Mouse (Mus musculus) stomach, embryonic 15.5 days (tissue): ENCODE measurements around the gene Rassf1. TPM values are rescaled to one million over a fixed set of nuclear protein-coding genes. Genes with fewer than 3 reads are reported as not detected.
A peak's percentile ranks its signal among the peaks of the same experiment; 100 is the strongest.

Experiments
- ATAC-seq: fragments of 200-750 bp; cut with Nextera tagmentation; 2 replicates; pipeline ENCODE4 v1.8.0; 2017; ENCODE audit warnings: low read depth, moderate number of reproducible peaks, moderate TSS enrichment; ENCODE audit not compliant: insufficient read depth, low FRiP score
- H3K27ac ChIP-seq: fragments of 300-500 bp; sonication (generic); 2 replicates; pipeline ENCODE4 v1.5.1; 2015; ENCODE audit warnings: mild to moderate bottlenecking, inconsistent platforms
- H3K27me3 ChIP-seq: fragments of 300-500 bp; sonication (generic); replicated peaks from 2 replicates; pipeline ENCODE4 v1.6.1; 2015; ENCODE audit warnings: inconsistent platforms
- H3K36me3 ChIP-seq: fragments of 300-500 bp; sonication (generic); 2 replicates; pipeline ENCODE4 v1.6.1; 2015; ENCODE audit warnings: inconsistent platforms
- H3K4me1 ChIP-seq: fragments of 300-500 bp; sonication (generic); 2 replicates; pipeline ENCODE4 v1.6.1; 2015; ENCODE audit warnings: inconsistent platforms
- H3K4me2 ChIP-seq: fragments of 300-500 bp; sonication (generic); 2 replicates; pipeline ENCODE4 v1.6.1; 2015; ENCODE audit warnings: mild to moderate bottlenecking, inconsistent platforms
- H3K4me3 ChIP-seq: fragments of 300-500 bp; sonication (generic); replicated peaks from 2 replicates; pipeline ENCODE4 v1.5.1; 2015; ENCODE audit warnings: inconsistent platforms
- H3K9ac ChIP-seq: fragments of 300-500 bp; sonication (generic); 2 replicates; pipeline ENCODE4 v1.6.1; 2015; ENCODE audit warnings: inconsistent platforms
- H3K9me3 ChIP-seq: fragments of 300-500 bp; sonication (generic); 2 replicates; pipeline ENCODE4 v1.6.1; 2016; ENCODE audit warnings: inconsistent platforms
- WGBS: fragments of 180-500 bp; shearing (Covaris S2); methylation state at CpG from one replicate; pipeline ENCODE4 v1.1.7; 2015; 5-methylcytosine and 5-hydroxymethylcytosine counted together
- polyA plus RNA-seq: library from polyadenylated mRNA; unstranded; fragments of >200 nt; fragmentation: Nextera tagmentation; extraction: Ambion mirVana; gene quantifications from 2 replicates; pipeline ENCODE4 v1.2.1, GENCODE M21; 2015

The Rassf1 gene
- polyA plus RNA-seq, result 53.9 and 58.0 TPM in 2 replicates

GRCm38 (mm10) chr9:107551117-107551889 is at the start of gene Rassf1:
TSS of gene Rassf1 (plus strand) at chr9:107551555.
- Histone ChIP-seq H3K4me3 (peak within 1 kb of the TSS; percentile 55), H3K4me1 (peaks cover 61% of the 10 kb centered on the region), H3K9me3 (no peaks in the 10 kb centered on the region), H3K27me3 (no peaks in the 10 kb centered on the region), H3K27ac (peak within 1 kb of the TSS; percentile 82), H3K36me3 (no peaks in the 10 kb centered on the region), H3K9ac (peak within 1 kb of the TSS; percentile 57), H3K4me2 (peak within 1 kb of the TSS; percentile 95)
- peak; percentile 43 for ATAC-seq
- WGBS, result under 1% methylated on average over 63 of the region's 63 CpGs

DNA sequence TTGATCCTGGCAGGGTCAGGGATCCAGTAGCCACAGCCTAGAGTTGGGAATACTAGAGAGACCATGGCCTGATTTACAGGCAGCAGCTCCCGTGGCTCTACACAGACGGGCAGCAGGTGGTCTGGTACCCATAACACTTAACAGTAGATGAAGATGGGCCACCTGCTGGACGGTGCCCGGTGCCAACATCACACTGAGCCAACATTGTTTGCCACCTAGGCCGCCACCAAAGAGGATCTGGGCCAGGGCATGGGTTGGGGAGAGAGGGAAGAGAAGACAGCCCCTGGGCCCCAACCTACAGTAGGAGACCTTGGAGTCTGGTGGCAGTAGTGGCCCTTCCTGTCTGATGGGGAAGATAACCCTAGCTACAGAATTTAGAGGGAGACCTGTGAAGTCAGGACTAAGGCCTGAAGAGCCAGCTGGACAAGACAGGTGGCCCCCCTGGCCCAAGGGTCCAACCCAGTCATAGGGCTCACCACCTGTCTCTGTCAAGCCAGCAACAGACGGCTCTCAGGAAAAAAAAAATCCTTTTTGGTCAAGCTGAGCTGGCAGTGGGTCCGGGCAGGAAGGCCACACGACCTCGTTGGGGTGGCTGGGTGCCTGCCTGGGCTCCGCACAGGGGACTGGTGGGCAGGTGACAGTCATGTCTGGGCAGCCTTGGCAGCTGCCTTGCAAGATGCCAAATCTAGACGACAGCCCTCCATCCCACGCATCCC is 49.1 kb upstream of the Rassf1 start:
- H3K27me3 ChIP-seq, result no peaks in the 10 kb centered on the region
- H3K9ac ChIP-seq, result no peak overlapping the region
- H3K27ac ChIP-seq, result no peak overlapping the region
- H3K36me3 ChIP-seq, result no peaks in the 10 kb centered on the region
- H3K4me2 ChIP-seq, result no peak overlapping the region
- ATAC-seq, result no peak
- H3K4me1 ChIP-seq, result no peaks in the 10 kb centered on the region
- H3K9me3 ChIP-seq, result no peaks in the 10 kb centered on the region
- no peak overlapping the region for H3K4me3 ChIP-seq
- WGBS, result 84% methylated on average over 12 of the region's 12 CpGs

- Histone ChIP-seq H3K4me3 (no peak overlapping the region), H3K36me3 (no peaks in the 10 kb centered on the region), H3K9me3 (no peaks in the 10 kb centered on the region), H3K4me1 (0 out of 2 replicates have a peak, but pooled peaks cover 2% of the 10 kb centered on the region), H3K9ac (no peak overlapping the region), H3K4me2 (no peak overlapping the region), H3K27ac (no peak overlapping the region), H3K27me3 (no peaks in the 10 kb centered on the region)
- no peak for ATAC-seq
- WGBS, result 83% methylated on average over 19 of the region's 19 CpGs
Measured at GRCm38 (mm10) chr9:107504662-107505537, 46.5 kb upstream of the Rassf1 start.

DNA sequence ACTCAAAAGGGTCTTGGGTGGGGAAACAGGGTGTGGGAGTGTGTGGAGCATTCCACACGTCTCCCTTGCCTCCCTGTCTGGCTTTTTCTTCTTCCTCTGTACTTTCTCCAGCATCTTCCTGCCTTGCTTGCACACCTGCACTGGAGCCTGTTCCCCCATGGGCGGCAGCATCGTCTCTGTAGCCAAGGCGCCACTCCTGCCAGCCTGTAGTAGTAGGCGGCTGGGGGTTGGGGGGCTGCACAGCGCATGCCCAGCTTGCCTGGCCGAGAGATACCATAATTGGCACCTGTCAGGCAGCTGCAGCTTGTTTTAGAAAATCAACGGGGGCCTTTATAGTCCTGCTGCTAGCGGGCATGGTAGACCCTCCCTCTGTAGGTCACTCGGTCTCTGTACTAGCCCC is 43.1 kb upstream of the Rassf1 start:
- Histone ChIP-seq H3K27me3 (no peaks in the 10 kb centered on the region), H3K4me3 (no peak overlapping the region), H3K36me3 (no peaks in the 10 kb centered on the region), H3K4me2 (no peak overlapping the region), H3K27ac (no peak overlapping the region), H3K9ac (no peak overlapping the region), H3K9me3 (no peaks in the 10 kb centered on the region), H3K4me1 (0 out of 2 replicates have a peak, but pooled peaks cover 2% of the 10 kb centered on the region)
- no peak for ATAC-seq
- WGBS, result 52% methylated on average over 10 of the region's 10 CpGs

GRCm38 (mm10) chr9:107510384-107511100 is 40.8 kb upstream of the Rassf1 start:
- H3K9me3 ChIP-seq, result no peaks in the 10 kb centered on the region
- H3K27ac ChIP-seq, result no peak overlapping the region
- H3K27me3 ChIP-seq, result 0 out of 2 replicates have a peak, but pooled peaks cover 3% of the 10 kb centered on the region
- 0 out of 2 replicates have a peak, but pooled peaks cover 2% of the 10 kb centered on the region for H3K4me1 ChIP-seq
- 85% methylated on average over 14 of the region's 14 CpGs for WGBS
- H3K4me2 ChIP-seq, result no peak overlapping the region
- no peak overlapping the region for H3K9ac ChIP-seq
- no peak for ATAC-seq
- no peaks in the 10 kb centered on the region for H3K36me3 ChIP-seq
- no peak overlapping the region for H3K4me3 ChIP-seq

DNA sequence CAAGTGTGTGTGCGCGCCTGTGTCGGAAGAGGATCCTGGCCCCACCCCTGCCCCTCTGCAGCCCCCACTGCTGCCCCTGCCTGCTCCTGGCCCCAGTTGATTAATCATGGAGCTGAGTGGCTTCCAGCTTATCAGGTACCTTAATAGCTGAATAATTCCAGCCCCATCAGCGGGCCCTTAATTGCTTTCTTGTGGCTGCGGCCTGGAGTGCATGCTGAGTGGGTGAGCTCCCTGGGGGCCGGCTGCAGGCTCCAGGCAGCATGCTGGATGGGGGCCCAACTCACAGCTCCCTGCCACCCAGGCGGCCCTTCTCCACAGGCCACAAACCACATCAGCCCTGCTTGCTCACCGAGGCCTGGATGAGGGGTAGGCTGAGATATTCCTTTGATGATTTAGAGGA is 39.9 kb upstream of the Rassf1 start:
- Histone ChIP-seq H3K4me1 (0 out of 2 replicates have a peak, but pooled peaks cover 2% of the 10 kb centered on the region), H3K9me3 (no peaks in the 10 kb centered on the region), H3K27me3 (0 out of 2 replicates have a peak, but pooled peaks cover 3% of the 10 kb centered on the region), H3K27ac (no peak overlapping the region), H3K4me2 (no peak overlapping the region), H3K36me3 (no peaks in the 10 kb centered on the region), H3K9ac (no peak overlapping the region), H3K4me3 (no peak overlapping the region)
- WGBS, result 49% methylated on average over 8 of the region's 8 CpGs
- ATAC-seq, result no peak

DNA sequence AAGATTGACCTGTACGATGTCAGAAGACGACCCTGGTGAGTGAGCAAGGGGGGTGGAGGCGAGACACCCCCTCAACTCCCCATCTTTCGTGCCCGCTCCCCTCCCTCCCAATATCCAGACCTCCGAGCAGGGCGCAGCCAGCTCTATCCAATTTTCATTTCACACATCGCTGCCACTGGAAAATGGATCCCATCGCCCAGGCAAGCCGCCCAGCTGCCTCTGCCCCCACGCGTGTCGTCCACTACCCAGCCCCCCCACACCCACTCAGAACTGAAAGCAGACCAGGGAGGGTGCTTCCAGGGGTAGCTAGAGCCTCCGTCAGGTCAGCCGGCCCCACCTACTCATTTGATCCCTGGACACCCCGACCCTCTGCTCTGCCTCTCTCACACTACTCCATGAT is 39.0 kb upstream of the Rassf1 start:
- Histone ChIP-seq H3K9me3 (no peaks in the 10 kb centered on the region), H3K36me3 (no peaks in the 10 kb centered on the region), H3K4me1 (0 out of 2 replicates have a peak, but pooled peaks cover 2% of the 10 kb centered on the region), H3K4me3 (no peak overlapping the region), H3K4me2 (no peak overlapping the region), H3K27me3 (0 out of 2 replicates have a peak, but pooled peaks cover 3% of the 10 kb centered on the region), H3K9ac (no peak overlapping the region), H3K27ac (no peak overlapping the region)
- no peak for ATAC-seq
- WGBS, result 81% methylated on average over 16 of the region's 16 CpGs

DNA sequence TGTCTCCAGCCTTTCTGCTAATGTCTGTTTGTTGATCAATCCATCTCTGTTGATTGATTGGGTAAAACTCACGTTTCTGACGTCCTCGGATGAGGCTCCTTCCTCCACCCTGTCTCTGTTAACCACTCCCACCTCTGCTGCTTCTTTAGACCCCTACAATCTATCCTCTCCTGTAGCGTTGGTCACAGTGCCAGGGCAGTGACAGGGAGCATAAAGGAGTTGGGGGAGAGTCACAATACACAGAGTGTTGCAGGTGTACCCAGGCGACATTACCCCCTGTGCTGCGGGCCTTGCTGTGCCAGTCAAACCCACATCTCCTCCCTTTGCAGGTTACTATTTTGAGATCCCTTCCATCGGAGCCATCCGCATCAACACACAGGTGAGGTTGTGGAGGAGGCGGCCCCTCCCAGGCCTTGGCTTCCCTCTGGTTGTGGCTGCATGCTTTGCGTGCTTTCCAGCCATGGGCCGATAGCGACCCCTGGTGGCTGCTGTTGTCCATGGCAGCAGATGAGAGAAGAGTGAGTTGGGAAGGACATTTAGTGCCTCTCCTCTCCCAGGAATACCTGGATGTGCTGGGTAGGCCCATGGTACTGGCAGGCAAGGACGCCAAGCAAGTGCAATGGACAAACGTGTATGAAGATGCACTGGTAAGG is 36.9 kb upstream of the Rassf1 start:
- Histone ChIP-seq H3K27me3 (0 out of 2 replicates have a peak, but pooled peaks cover 3% of the 10 kb centered on the region), H3K4me2 (no peak overlapping the region), H3K4me3 (no peak overlapping the region), H3K36me3 (no peaks in the 10 kb centered on the region), H3K27ac (no peak overlapping the region), H3K9ac (no peak overlapping the region), H3K9me3 (no peaks in the 10 kb centered on the region), H3K4me1 (no peaks in the 10 kb centered on the region)
- WGBS, result 14% methylated on average over 14 of the region's 14 CpGs
- ATAC-seq, result no peak

DNA sequence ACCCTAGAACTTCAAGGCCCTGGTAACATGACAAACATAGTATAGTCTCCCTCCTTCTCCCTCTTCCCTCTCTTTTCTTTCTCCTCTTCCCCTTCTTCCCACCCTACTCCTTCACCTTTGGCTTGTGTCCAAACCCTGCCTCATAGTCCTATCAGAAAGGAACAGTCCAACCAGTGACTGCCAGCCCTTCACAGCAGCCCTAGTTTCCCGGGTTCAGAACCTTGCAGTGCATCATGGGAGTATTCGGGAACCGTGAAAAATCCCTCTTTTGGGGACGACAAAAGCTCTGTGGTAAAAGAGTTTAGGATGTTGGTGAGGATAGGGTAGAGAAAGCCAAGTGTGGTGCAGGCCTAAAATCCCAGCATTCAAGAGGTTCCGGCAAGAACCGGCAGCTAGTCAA is 31.0 kb upstream of the Rassf1 start:
- Histone ChIP-seq H3K4me3 (no peak overlapping the region), H3K9me3 (no peaks in the 10 kb centered on the region), H3K9ac (no peak overlapping the region), H3K4me1 (peaks cover 17% of the 10 kb centered on the region; the same call in 1 of the 2 replicates), H3K4me2 (no peak overlapping the region), H3K27me3 (peaks cover 4% of the 10 kb centered on the region; the same call in 1 of the 2 replicates), H3K36me3 (no peaks in the 10 kb centered on the region), H3K27ac (no peak overlapping the region)
- no peak for ATAC-seq
- WGBS, result 65% methylated on average over 6 of the region's 6 CpGs

- ATAC-seq, result no peak
- Histone ChIP-seq H3K4me1 (peaks cover 17% of the 10 kb centered on the region), H3K4me3 (no peak overlapping the region), H3K4me2 (0 out of 2 replicates have a peak overlapping the region, but pooled peaks have one; percentile 49), H3K9ac (no peak overlapping the region), H3K9me3 (no peaks in the 10 kb centered on the region), H3K27me3 (peaks cover 12% of the 10 kb centered on the region), H3K36me3 (no peaks in the 10 kb centered on the region), H3K27ac (no peak overlapping the region)
- 20% methylated on average over 5 of the region's 5 CpGs for WGBS
Measured at GRCm38 (mm10) chr9:107521190-107521589, 30.2 kb upstream of the Rassf1 start.
